Mouse (Mus musculus): ENCODE results near the gene Apba2.

DNA sequence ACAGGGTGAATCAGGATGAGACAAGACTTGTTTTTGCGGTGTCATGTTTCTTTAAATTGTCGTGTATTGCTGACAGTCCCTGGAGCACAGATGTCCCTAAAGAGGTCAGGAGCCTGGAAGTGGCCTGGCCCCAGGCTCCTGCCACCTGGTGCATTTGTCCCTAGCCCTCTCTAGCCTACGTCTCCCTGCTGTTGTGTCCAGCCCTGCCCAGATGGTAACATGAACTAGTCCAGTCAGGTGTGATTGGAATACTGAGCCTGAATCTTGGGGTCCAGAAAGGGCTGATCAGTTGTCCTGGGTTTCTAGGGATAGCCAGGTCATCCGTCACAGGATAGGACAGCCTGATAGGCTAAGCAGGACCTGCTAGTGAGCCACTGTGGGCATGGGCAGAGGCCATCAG lies 67.2 kb downstream of the Apba2 start:
- TF ChIP-seq POLR2A (IDR thresholded peaks at IDR 0.05; ENCODE audit: borderline replicate concordance, control insufficient read depth, low read depth, low read length) (no peak), CTCF (IDR thresholded peaks at IDR 0.05; ENCODE audit: control insufficient read depth, insufficient read depth, low read length) (no peak)

Measured in bone marrow, adult 2 months (tissue).